Mouse (Mus musculus): ENCODE results near the gene Vmn1r113.
"Not testable (repeated sequence)": the region's sequence is repeated elsewhere in the genome, so short reads cannot be mapped to it uniquely, and the experiment has no call there.

Vmn1r113 gene

GRCm38 (mm10) chr7:20786985-20787384 lies at the start of gene Vmn1r113:
TSS of gene Vmn1r113 (plus strand) at chr7:20787285.
- DNase-seq (ENCODE audit: low read depth, low spot score) = not testable (repeated sequence)

GRCm38 (mm10) chr7:20770885-20771284 lies 16.2 kb upstream of the Vmn1r113 start, which contains the start of gene Vmn1r112:
TSS of gene Vmn1r112 (plus strand) at chr7:20771185.
- not testable (repeated sequence) for DNase-seq (ENCODE audit: low read depth, low spot score)

- not testable (repeated sequence) for DNase-seq (ENCODE audit: low read depth, low spot score)
Measured at GRCm38 (mm10) chr7:20812086-20812485, 25.0 kb downstream of the Vmn1r113 start, which contains the start of gene Vmn1r114. TSS of gene Vmn1r114 (minus strand) at chr7:20812186.

Measured in brain, embryonic 18.5 days (tissue).